Mouse (Mus musculus): Measurements from ENCODE around the gene Mtmr4.

DNA sequence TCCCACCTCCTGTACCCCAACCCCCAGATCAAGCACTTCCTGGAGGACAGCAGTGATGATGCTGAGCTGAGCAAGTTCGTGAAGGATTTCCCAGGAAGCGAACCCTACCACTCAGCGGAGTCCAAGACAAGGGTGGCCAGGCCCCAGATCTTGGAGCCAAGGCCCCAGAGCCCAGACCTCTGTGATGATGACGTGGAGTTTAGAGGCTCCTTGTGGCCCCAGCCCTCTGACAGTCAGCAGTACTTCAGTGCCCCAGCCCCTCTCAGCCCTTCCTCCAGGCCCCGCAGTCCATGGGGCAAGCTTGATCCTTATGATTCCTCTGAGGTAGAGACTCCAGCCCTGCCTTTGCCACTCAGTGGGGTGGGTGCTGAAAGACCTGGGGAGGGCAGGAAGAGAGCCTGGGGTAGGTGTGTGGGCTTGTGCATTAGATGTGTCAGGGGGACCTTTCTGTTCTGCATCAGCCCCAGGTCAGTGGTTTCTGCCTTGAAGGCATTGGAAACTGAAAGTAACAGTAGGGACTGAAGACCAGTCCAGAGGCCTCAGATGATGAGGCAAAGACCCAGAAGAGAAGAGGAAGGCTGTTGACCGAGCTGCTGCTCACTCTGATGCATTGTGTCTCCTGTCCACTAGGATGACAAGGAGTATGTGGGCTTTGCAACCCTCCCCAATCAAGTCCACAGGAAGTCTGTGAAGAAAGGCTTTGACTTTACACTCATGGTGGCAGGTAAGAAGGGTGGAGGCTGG is 8.5 kb upstream of the Mtmr4 start:
- TF ChIP-seq CTCF (IDR thresholded peaks at IDR 0.05; ENCODE audit: low read depth) = no peak
- no peak for TF ChIP-seq EP300 (IDR thresholded peaks at IDR 0.05; ENCODE audit: low read depth)

Measured in liver, postnatal 0 days (tissue).